Mouse (Mus musculus) forebrain, embryonic 14.5 days (tissue): ENCODE data around the gene Ttc12. TPM values are rescaled to one million over a fixed set of nuclear protein-coding genes. Genes with fewer than 3 reads are reported as not detected.

Source experiments
- polyA plus RNA-seq: library from polyadenylated mRNA; unstranded; fragments of >200 nt; fragmentation: Nextera tagmentation; extraction: Ambion mirVana; gene quantifications from 2 replicates; pipeline ENCODE4 v1.2.1, GENCODE M21; 2014

Gene Ttc12
- polyA plus RNA-seq, 1 experiment from 2014 or later: 1.0 TPM

Other genes with a start within 250 kb of the Ttc12 start
- not detected in 2 replicates for gene Gm4894, start 235.7 kb downstream of the Ttc12 start, polyA plus RNA-seq
- 1.3 and 1.4 TPM in 2 replicates for gene Drd2, start 145.6 kb downstream of the Ttc12 start, polyA plus RNA-seq
- gene Ankk1, start 59.2 kb downstream of the Ttc12 start, polyA plus RNA-seq: 0.14 TPM in 1 of 2 replicates, not detected in the other